Mouse (Mus musculus) kidney, adult 2 months (tissue): Measurements from ENCODE around the gene Gulp1. TPM values are rescaled to one million over a fixed set of nuclear protein-coding genes. Genes with fewer than 3 reads are reported as not detected.

ENCODE experiments used
- DNase-seq: peaks from one replicate; pipeline ENCODE4 v3.0.0; 2021
- H3K27ac ChIP-seq: fragments of 200-500 bp; 2 replicates; pipeline ENCODE4 v1.5.1; 2012; ENCODE audit warnings: low read depth, low read length, control low read depth, inconsistent platforms; ENCODE audit not compliant: insufficient read depth
- H3K27me3 ChIP-seq: fragments of 200-500 bp; replicated peaks from 2 replicates; pipeline ENCODE4 v1.6.1; 2012; ENCODE audit warnings: mild to moderate bottlenecking, moderate library complexity, low read length, inconsistent platforms; ENCODE audit not compliant: control insufficient read depth, insufficient read depth
- H3K36me3 ChIP-seq: fragments of 200-500 bp; 2 replicates; pipeline ENCODE4 v1.6.1; 2012; ENCODE audit warnings: mild to moderate bottlenecking, moderate library complexity, low read length, inconsistent platforms; ENCODE audit not compliant: control insufficient read depth, insufficient read depth
- H3K4me1 ChIP-seq: fragments of 200-500 bp; 2 replicates; pipeline ENCODE4 v1.6.1; 2011; ENCODE audit warnings: low read length; ENCODE audit not compliant: control insufficient read depth, insufficient read depth
- H3K4me3 ChIP-seq: fragments of 200-500 bp; 2 replicates; pipeline ENCODE4 v1.5.1; 2011; ENCODE audit warnings: mild to moderate bottlenecking, low read depth, low read length, control low read depth; ENCODE audit not compliant: insufficient read depth
- CTCF ChIP-seq: fragments of 200-500 bp; conservative IDR thresholded peaks from 2 replicates; pipeline ENCODE4 v1.5.1; 2011; ENCODE audit warnings: low read depth, mild to moderate bottlenecking, control low read depth, low read length, moderate library complexity, mixed read lengths; ENCODE audit not compliant: insufficient read depth, insufficient read length
- POLR2A ChIP-seq: fragments of 200-500 bp; IDR thresholded peaks from one replicate; pipeline ENCODE4 v1.6.1; 2011; ENCODE audit warnings: low read depth, low read length, control low read depth
- WGBS: fragments of 180-500 bp; shearing (Covaris S2); methylation state at CpG from one replicate; pipeline ENCODE4 v1.1.7; 2018; 5-methylcytosine and 5-hydroxymethylcytosine counted together
- polyA plus RNA-seq: library from polyadenylated mRNA; depleted of rRNA; stranded (reverse); fragments of >200 nt; gene quantifications from 2 replicates; pipeline ENCODE4 v1.2.3, GENCODE M21; 2012

Gene Gulp1
- polyA plus RNA-seq, 1 experiment = 3.3 TPM

- Histone ChIP-seq H3K27me3 (no peaks in the 10 kb centered on the region), H3K27ac (no peak overlapping the region; the same call in 1 of the 2 replicates), H3K4me1 (no peaks in the 10 kb centered on the region), H3K4me3 (no peak overlapping the region), H3K36me3 (no peaks in the 10 kb centered on the region)
- peak; percentile 7 for DNase-seq
- TF ChIP-seq POLR2A = no peak
- TF ChIP-seq CTCF = no peak
- WGBS = 55% methylated on average over 2 of the region's 2 CpGs
These were observed 25.3 kb downstream of the Gulp1 start for GRCm38 (mm10) chr1:44576610-44577009.

GRCm38 (mm10) chr1:44580390-44580789, 29.1 kb downstream of the Gulp1 start:
- no peak for TF ChIP-seq CTCF
- TF ChIP-seq POLR2A = no peak
- 14% methylated on average over 3 of the region's 3 CpGs for WGBS
- Histone ChIP-seq H3K4me3 (no peak overlapping the region), H3K27ac (peak overlapping the region; percentile 45; the same call in 1 of the 2 replicates), H3K4me1 (no peaks in the 10 kb centered on the region), H3K36me3 (no peaks in the 10 kb centered on the region), H3K27me3 (no peaks in the 10 kb centered on the region)
- peak; percentile 37 for DNase-seq

- WGBS = 9% methylated on average over 3 of the region's 3 CpGs
- no peaks in the 10 kb centered on the region for H3K4me1 ChIP-seq
- TF ChIP-seq CTCF = no peak
- no peak for TF ChIP-seq POLR2A
- H3K27me3 ChIP-seq = no peaks in the 10 kb centered on the region
- no peak overlapping the region for H3K4me3 ChIP-seq
- DNase-seq = peak; percentile 15
- H3K36me3 ChIP-seq = no peaks in the 10 kb centered on the region
- no peak overlapping the region for H3K27ac ChIP-seq
These were observed 33.6 kb downstream of the Gulp1 start for GRCm38 (mm10) chr1:44584886-44585385.

DNA sequence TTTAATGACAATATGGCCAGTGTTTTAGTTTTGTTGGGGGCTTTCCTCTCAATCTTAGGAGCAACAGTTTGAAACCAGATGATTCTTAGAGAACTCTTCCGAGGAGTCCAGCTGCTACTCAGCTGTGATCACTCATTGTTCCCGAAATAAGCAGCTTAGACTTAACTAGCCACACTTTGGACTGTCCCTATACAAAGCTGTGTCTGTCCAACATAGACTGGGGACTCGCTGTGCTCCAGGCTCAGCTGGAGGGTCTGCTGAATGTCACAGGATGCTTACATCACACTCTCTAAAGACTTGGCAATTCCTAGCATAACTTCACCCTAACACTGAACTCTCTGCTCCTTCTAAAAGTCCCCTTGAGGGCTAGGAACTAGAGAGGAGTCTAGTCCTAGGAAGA, 40.4 kb downstream of the Gulp1 start:
- Histone ChIP-seq H3K4me3 (no peak overlapping the region), H3K27me3 (no peaks in the 10 kb centered on the region), H3K4me1 (no peaks in the 10 kb centered on the region), H3K27ac (no peak overlapping the region), H3K36me3 (no peaks in the 10 kb centered on the region)
- TF ChIP-seq CTCF = no peak
- TF ChIP-seq POLR2A = no peak
- peak; percentile 5 for DNase-seq
- 65% methylated on average over 3 of the region's 3 CpGs for WGBS

DNA sequence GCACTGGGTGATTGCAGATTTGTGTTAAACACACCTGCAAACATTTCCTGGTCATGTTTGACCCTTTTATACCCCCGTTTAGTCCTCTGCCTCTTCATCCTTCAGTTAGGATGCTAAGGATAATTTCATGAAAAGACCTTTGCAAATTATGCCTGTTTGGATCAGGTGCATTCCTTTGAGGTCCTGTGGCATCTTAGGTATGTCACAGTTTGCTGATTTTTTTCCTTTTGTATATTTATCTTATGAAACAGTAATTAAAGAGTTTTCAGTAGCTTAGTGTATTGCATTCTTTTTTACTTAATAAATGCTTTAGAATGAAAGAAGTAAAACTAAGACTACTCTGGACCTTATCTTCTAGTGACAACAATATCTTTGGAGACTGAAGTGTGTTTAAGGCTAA, 41.8 kb downstream of the Gulp1 start:
- Histone ChIP-seq H3K4me3 (no peak overlapping the region), H3K27me3 (no peaks in the 10 kb centered on the region), H3K27ac (no peak overlapping the region), H3K4me1 (no peaks in the 10 kb centered on the region), H3K36me3 (no peaks in the 10 kb centered on the region)
- 82% methylated on average over 1 of the region's 1 CpGs for WGBS
- TF ChIP-seq CTCF (no peak), POLR2A (no peak)
- no peak for DNase-seq

DNA sequence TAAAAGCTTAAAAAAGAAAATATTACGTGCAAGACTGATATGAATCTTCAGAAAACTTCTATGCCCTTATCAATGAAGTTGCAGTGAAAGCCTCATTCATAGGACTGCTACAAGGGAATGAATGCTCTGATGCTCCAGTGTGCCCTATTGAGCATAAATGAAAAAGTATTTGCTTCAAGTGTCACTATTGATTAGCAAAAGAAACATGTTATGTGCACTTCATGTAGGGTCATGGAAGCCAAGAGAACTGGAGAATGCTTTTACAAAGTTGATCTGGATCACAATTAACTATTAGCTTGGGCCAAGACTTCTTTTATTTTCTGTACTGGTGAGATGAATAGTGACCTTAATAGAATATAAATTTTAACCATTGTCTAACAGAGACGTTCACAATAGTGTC, 47.0 kb downstream of the Gulp1 start:
- Histone ChIP-seq H3K4me1 (no peaks in the 10 kb centered on the region), H3K27me3 (no peaks in the 10 kb centered on the region), H3K4me3 (no peak overlapping the region), H3K27ac (no peak overlapping the region), H3K36me3 (no peaks in the 10 kb centered on the region)
- DNase-seq = no peak
- TF ChIP-seq CTCF (no peak), POLR2A (no peak)
- WGBS = 80% methylated on average over 2 of the region's 2 CpGs

GRCm38 (mm10) chr1:44613294-44614041, 62.2 kb downstream of the Gulp1 start:
- DNase-seq = no peak
- H3K27me3 ChIP-seq = no peaks in the 10 kb centered on the region
- no peak overlapping the region for H3K4me3 ChIP-seq
- H3K36me3 ChIP-seq = no peaks in the 10 kb centered on the region
- TF ChIP-seq CTCF (no peak), POLR2A (no peak)
- 70% methylated on average over 2 of the region's 2 CpGs for WGBS
- no peaks in the 10 kb centered on the region for H3K4me1 ChIP-seq
- no peak overlapping the region for H3K27ac ChIP-seq
